Mouse (Mus musculus) neural tube, embryonic 11.5 days (tissue): ENCODE measurements around the gene Abtb1. TPM values are rescaled to one million over a fixed set of nuclear protein-coding genes. Genes with fewer than 3 reads are reported as not detected.
A peak's percentile ranks its signal among the peaks of the same experiment; 100 is the strongest.

Experiments
- ATAC-seq: fragments of 200-750 bp; cut with Nextera tagmentation; 2 replicates; pipeline ENCODE4 v1.8.0; 2017; ENCODE audit warnings: moderate number of reproducible peaks, mild to moderate bottlenecking, moderate TSS enrichment, moderate library complexity; ENCODE audit not compliant: insufficient read depth, low FRiP score, low TSS enrichment
- DNase-seq: peaks from one replicate; pipeline ENCODE4 v3.0.0-alpha.2; 2015; ENCODE audit warnings: low spot score
- H3K27ac ChIP-seq: fragments of 300-500 bp; sonication (generic); 2 replicates; pipeline ENCODE4 v1.5.1; 2014; ENCODE audit warnings: low read depth, mild to moderate bottlenecking, low read length
- H3K27me3 ChIP-seq: fragments of 300-500 bp; sonication (generic); 2 replicates; pipeline ENCODE4 v1.6.1; 2014; ENCODE audit warnings: mild to moderate bottlenecking, low read length, mixed read lengths; ENCODE audit not compliant: control insufficient read depth, insufficient read depth
- H3K36me3 ChIP-seq: fragments of 300-500 bp; sonication (generic); 2 replicates; pipeline ENCODE4 v1.6.1; 2014; ENCODE audit warnings: mild to moderate bottlenecking, low read length, moderate library complexity, mixed read lengths; ENCODE audit not compliant: control insufficient read depth, insufficient read depth
- H3K4me1 ChIP-seq: fragments of 300-500 bp; sonication (generic); 2 replicates; pipeline ENCODE4 v1.6.1; 2014; ENCODE audit warnings: low read length, mixed read lengths; ENCODE audit not compliant: control insufficient read depth, insufficient read depth
- H3K4me2 ChIP-seq: fragments of 300-500 bp; sonication (generic); 2 replicates; pipeline ENCODE4 v1.6.1; 2014; ENCODE audit warnings: low read depth, mild to moderate bottlenecking, moderate library complexity
- H3K4me3 ChIP-seq: fragments of 300-500 bp; sonication (generic); 2 replicates; pipeline ENCODE4 v1.5.1; 2014; ENCODE audit warnings: low read depth, low read length
- H3K9ac ChIP-seq: fragments of 300-500 bp; sonication (generic); 2 replicates; pipeline ENCODE4 v1.6.1; 2014; ENCODE audit warnings: mild to moderate bottlenecking, low read length
- H3K9me3 ChIP-seq: fragments of 300-500 bp; sonication (generic); 2 replicates; pipeline ENCODE4 v1.6.1; 2016; ENCODE audit warnings: low read length; ENCODE audit not compliant: control insufficient read depth
- WGBS: fragments of 180-500 bp; shearing (Covaris S2); extraction: QIAGEN DNeasy Blood & Tissue Kit; methylation state at CpG from one replicate; pipeline ENCODE4 v1.1.7; 2014; 5-methylcytosine and 5-hydroxymethylcytosine counted together
- polyA plus RNA-seq: library from polyadenylated mRNA; unstranded; fragments of >200 nt; fragmentation: Nextera tagmentation; extraction: Ambion mirVana; gene quantifications from 2 replicates; pipeline ENCODE4 v1.2.1, GENCODE M21; 2014

Abtb1 gene
- polyA plus RNA-seq, 1 experiment from 2014 or later, result 28.4 TPM

GRCm38 (mm10) chr6:88838613-88839012 is 3.2 kb downstream of the Abtb1 start:
- Histone ChIP-seq H3K4me3 (no peak overlapping the region), H3K4me2 (no peak overlapping the region), H3K27me3 (no peaks in the 10 kb centered on the region), H3K36me3 (peaks cover 4% of the 10 kb centered on the region), H3K4me1 (peaks cover 18% of the 10 kb centered on the region), H3K9ac (no peak overlapping the region), H3K27ac (no peak overlapping the region), H3K9me3 (no peaks in the 10 kb centered on the region)
- DNase-seq (no peak), ATAC-seq (no peak)
- 90% methylated on average over 10 of the region's 10 CpGs for WGBS

- Histone ChIP-seq H3K27me3 (no peaks in the 10 kb centered on the region), H3K36me3 (peaks cover 4% of the 10 kb centered on the region), H3K9ac (no peak overlapping the region), H3K4me3 (no peak overlapping the region), H3K4me1 (peaks cover 12% of the 10 kb centered on the region), H3K4me2 (no peak overlapping the region), H3K9me3 (no peaks in the 10 kb centered on the region), H3K27ac (no peak overlapping the region)
- no peak for ATAC-seq
- WGBS, result 94% methylated on average over 12 of the region's 12 CpGs
- DNase-seq, result no peak
These were observed 3.8 kb downstream of the Abtb1 start for GRCm38 (mm10) chr6:88837999-88838398.

- Histone ChIP-seq H3K9me3 (no peaks in the 10 kb centered on the region), H3K9ac (no peak overlapping the region), H3K27me3 (no peaks in the 10 kb centered on the region), H3K4me2 (no peak overlapping the region), H3K27ac (no peak overlapping the region), H3K36me3 (peaks cover 4% of the 10 kb centered on the region), H3K4me3 (no peak overlapping the region), H3K4me1 (peaks cover 6% of the 10 kb centered on the region)
- 93% methylated on average over 28 of the region's 28 CpGs for WGBS
- no peak for DNase-seq
- ATAC-seq, result no peak
These were observed 5.5 kb downstream of the Abtb1 start for GRCm38 (mm10) chr6:88836178-88836819.

DNA sequence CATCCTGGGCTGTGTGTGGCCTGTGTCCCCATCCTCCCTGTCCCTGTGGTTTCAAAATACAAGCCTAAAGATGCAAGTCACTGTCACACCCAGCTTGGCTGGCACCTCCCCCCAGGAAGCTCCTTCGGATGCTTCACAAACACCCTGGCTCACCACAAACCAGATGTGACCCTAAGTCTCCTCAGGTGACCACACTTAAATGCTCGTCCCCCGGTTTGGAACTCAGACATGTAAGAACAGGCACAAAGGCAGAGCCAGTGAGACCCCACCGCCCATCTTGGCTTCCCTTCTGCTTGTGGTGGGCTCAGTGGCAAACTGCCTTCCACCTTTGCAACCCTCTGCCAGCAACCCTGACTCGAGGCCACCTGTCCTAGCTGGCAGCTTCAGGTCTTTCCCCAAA is 6.7 kb downstream of the Abtb1 start:
- Histone ChIP-seq H3K27ac (no peak overlapping the region), H3K4me3 (no peak overlapping the region), H3K36me3 (peaks cover 4% of the 10 kb centered on the region), H3K4me1 (no peaks in the 10 kb centered on the region), H3K9me3 (no peaks in the 10 kb centered on the region), H3K4me2 (no peak overlapping the region), H3K9ac (no peak overlapping the region), H3K27me3 (no peaks in the 10 kb centered on the region)
- 78% methylated on average over 5 of the region's 5 CpGs for WGBS
- ATAC-seq (no peak), DNase-seq (no peak)

DNA sequence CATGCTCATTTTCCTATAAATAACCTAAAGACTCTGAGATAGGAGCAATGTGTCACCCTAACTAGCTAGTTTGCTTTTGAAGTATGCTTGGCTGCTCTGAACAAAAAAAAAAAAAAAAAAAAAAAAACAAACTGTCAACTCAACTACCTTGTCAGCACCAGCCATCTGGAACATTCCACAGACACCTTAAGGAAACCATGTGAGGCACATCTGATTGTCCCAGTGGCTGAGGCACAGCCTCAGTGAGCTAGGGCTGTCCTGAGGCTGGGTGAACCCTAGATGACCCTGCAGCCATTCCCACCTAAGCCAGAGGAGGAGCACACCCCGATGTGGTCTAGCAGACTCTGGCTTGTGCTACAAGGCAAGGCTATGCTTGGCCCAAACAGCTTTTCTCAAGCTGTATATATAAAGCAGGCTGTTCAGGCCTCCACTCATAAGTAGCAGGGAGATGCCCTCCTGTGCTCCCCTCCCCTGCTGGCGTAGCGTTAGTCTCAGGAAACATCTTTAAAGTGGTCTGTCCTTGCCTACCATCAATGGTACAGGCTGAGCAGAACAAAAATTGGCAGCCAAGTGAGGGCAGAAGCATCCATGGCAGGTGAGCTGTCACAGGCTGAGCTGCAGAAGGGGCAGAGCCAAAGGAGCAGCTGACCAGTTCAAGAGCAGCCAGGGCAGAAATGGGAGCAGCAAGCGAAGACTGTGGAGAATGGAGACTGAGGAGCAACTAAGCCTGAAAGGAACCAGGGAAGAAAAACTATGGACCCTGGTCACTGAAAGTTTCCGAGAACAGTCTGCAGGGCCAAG is 8.2 kb downstream of the Abtb1 start:
- H3K27me3 ChIP-seq, result no peaks in the 10 kb centered on the region
- H3K4me2 ChIP-seq, result no peak overlapping the region
- no peak for DNase-seq
- H3K4me1 ChIP-seq, result no peaks in the 10 kb centered on the region
- no peaks in the 10 kb centered on the region for H3K9me3 ChIP-seq
- 85% methylated on average over 5 of the region's 5 CpGs for WGBS
- ATAC-seq, result no peak
- no peak overlapping the region for H3K4me3 ChIP-seq
- H3K36me3 ChIP-seq, result peaks cover 4% of the 10 kb centered on the region
- H3K9ac ChIP-seq, result no peak overlapping the region
- H3K27ac ChIP-seq, result no peak overlapping the region

DNA sequence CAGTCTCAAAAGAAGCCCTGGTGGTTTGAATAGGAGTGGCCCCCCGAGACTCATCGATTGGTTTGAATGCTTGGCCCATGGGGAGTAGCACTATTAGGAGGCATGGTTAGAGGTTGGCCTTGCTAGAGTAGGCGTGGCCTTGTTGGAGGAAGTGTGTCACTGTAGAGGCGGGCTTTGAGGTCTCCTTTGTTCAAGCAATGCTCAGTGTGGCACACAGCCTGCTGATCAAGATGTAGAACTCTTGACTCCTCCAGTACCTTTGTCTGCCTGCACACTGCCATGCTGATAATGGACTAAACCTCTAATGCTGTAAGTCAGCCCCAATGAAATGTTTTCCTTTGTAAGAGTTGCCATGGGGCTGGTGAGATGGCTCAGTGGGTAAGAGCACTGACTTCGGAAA is 9.1 kb downstream of the Abtb1 start:
- Histone ChIP-seq H3K4me3 (no peak overlapping the region), H3K4me1 (no peaks in the 10 kb centered on the region), H3K4me2 (no peak overlapping the region), H3K9ac (no peak overlapping the region), H3K9me3 (no peaks in the 10 kb centered on the region), H3K36me3 (peaks cover 2% of the 10 kb centered on the region; the same call in 1 of the 2 replicates), H3K27me3 (no peaks in the 10 kb centered on the region), H3K27ac (no peak overlapping the region)
- 74% methylated on average over 5 of the region's 5 CpGs for WGBS
- DNase-seq (peak; percentile 38), ATAC-seq (0 out of 2 replicates have a peak, but pooled peaks have one; percentile 51)

GRCm38 (mm10) chr6:88831456-88831855 is 10.3 kb downstream of the Abtb1 start:
- H3K4me1 ChIP-seq, result no peaks in the 10 kb centered on the region
- H3K4me2 ChIP-seq, result no peak overlapping the region
- WGBS, result 31% methylated on average over 8 of the region's 8 CpGs

DNA sequence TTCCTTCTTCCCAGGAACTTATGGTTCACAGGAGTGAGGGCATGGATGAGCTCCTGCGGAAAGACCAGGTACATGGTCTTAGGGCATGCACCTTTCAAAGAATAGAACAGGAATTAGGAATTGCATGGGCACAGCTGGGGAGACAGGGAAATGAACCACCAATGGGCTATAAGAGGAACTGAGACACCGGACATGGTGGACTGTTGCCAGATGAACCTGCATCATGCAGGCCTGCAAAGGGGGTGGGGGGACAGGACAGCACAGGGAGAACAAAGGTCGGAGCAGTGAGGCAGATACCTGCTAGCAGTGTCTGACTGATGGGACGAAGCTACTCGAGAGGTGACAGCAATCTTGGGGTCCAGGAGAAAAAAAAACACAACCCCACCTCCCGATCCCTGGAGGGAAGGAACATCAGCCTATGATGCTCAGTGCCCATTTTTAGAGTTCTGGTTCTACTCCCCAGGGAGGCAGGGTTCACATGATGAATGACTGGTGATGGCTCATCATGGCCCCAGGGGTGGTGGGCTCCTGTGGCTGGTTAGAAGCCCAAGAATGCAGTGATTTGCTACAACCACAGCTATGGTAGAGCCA is 11.6 kb downstream of the Abtb1 start:
- ATAC-seq, result no peak
- Histone ChIP-seq H3K9ac (no peak overlapping the region), H3K9me3 (no peaks in the 10 kb centered on the region), H3K27ac (no peak overlapping the region), H3K4me2 (no peak overlapping the region), H3K4me3 (no peak overlapping the region), H3K4me1 (no peaks in the 10 kb centered on the region), H3K27me3 (no peaks in the 10 kb centered on the region), H3K36me3 (no peaks in the 10 kb centered on the region)
- 84% methylated on average over 6 of the region's 6 CpGs for WGBS
- DNase-seq, result no peak

More at GRCm38 (mm10) chr6:88831456-88831855, 10.3 kb downstream of the Abtb1 start:
- Histone ChIP-seq H3K4me3 (no peak overlapping the region), H3K9ac (no peak overlapping the region), H3K36me3 (peaks cover 2% of the 10 kb centered on the region; the same call in 1 of the 2 replicates), H3K9me3 (no peaks in the 10 kb centered on the region), H3K27me3 (no peaks in the 10 kb centered on the region), H3K27ac (no peak overlapping the region)
- DNase-seq (peak; percentile 78), ATAC-seq (peak; percentile 54; the same call in 1 of the 2 replicates)
